Comparison of ENCODE assay signal across 12 mouse cellular contexts in the genomic region with DNA sequence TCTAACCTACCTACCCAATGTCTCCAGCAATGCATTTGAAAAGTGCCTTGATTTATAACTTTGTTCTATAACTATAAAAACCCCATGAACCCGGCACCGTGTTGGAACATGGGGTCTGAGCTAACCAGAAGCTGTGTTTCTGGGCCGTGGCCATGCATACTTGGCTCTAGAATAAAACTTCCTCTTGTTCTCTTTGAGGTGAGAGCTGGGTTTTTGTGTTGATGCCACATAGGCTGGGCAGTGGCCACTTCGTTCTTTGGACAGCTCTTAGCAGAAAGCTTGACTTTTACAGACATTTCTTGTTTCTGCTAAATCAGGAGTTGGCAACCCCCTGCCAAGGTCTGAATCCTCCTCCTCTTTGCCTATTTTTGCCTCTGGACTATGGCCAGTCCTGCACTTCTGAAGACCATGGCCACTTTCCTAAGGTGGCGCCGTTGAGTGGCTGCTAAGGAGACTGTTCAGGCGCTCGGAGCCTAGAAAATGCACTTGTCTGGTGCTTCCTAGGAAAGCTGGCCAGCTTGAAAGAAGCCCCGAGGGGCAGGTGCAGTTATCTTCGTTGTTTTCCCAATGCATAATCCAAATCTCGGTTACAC.
DNase-seq lines count a peak whose midpoint lies in the region; ATAC-seq and TF ChIP-seq lines count a peak whose summit lies in the region.
"Had no signal": no experiment of that assay in that cellular context is flagged by ENCODE, and none has a peak within 500 bp of the region (broad histone marks: within the 10 kb centered on the region; RNA-seq: fewer than 3 reads in every experiment).

No protein-coding gene starts in this region.

- peak; percentile 8 to 21 for DNase-seq in kidney, postnatal 4 days
- DNase-seq in cerebellum, postnatal 10 days, result peak; percentile 79 to 82
- peak in 1 of 2 experiments; percentile 11 for DNase-seq in layer of hippocampus, adult 2 months (ENCODE audit: low spot score in 2 of 2)
- DNase-seq in right cerebral cortex, adult 18-20 months, result peak; percentile 51
- no peak for DNase-seq in kidney, postnatal 25 days
- no peak for DNase-seq in yolk sac, embryonic 10.5 days (ENCODE audit: low spot score)
- no peak for DNase-seq in stomach, postnatal 0 days (ENCODE audit: low spot score)
- DNase-seq: thymus, adult 18-20 months had no signal

- no peak for TF ChIP-seq EP300 in stomach, postnatal 0 days (optimal IDR thresholded peaks at IDR 0.05)

- H3K36me3 ChIP-seq in kidney, embryonic 14.5 days (ENCODE audit: control insufficient read depth, insufficient read depth, low read length), result no peaks in the 10 kb centered on the region
- H3K36me3 ChIP-seq in stomach, postnatal 0 days (ENCODE audit: control insufficient read depth, insufficient read depth, low read length), result no peaks in the 10 kb centered on the region
- H3K36me3 ChIP-seq: G1E; limb, embryonic 12.5 days had no signal

- H3K9me3 ChIP-seq in kidney, embryonic 14.5 days (ENCODE audit: control insufficient read depth, low read length), result no peaks in the 10 kb centered on the region
- H3K9me3 ChIP-seq in stomach, postnatal 0 days (ENCODE audit: control insufficient read depth, low read length), result no peaks in the 10 kb centered on the region
- H3K9me3 ChIP-seq: G1E; limb, embryonic 12.5 days had no signal

- TF ChIP-seq CTCF in layer of hippocampus, adult 2 months (conservative IDR thresholded peaks at IDR 0.05), result peak; percentile 65
- TF ChIP-seq CTCF in stomach, postnatal 0 days (IDR thresholded peaks at IDR 0.05; ENCODE audit: low read depth), result no peak

- 75% methylated on average over 11 of the region's 11 CpGs for WGBS in kidney, embryonic 14.5 days
- WGBS in stomach, postnatal 0 days, result 66% methylated on average over 11 of the region's 11 CpGs

- H3K9ac ChIP-seq in kidney, embryonic 14.5 days (ENCODE audit: low read depth, low read length), result no peak overlapping the region
- H3K9ac ChIP-seq in stomach, postnatal 0 days (ENCODE audit: low read length), result no peak overlapping the region
- H3K9ac ChIP-seq: limb, embryonic 12.5 days had no signal

- ATAC-seq in kidney, embryonic 14.5 days (ENCODE audit: low FRiP score, low TSS enrichment), result no peak
- no peak for ATAC-seq in stomach, postnatal 0 days (ENCODE audit: low FRiP score, low TSS enrichment)

- H3K27me3 ChIP-seq in kidney, embryonic 14.5 days (ENCODE audit: control insufficient read depth, insufficient read depth, low read length), result no peaks in the 10 kb centered on the region
- no peaks in the 10 kb centered on the region for H3K27me3 ChIP-seq in stomach, postnatal 0 days (ENCODE audit: control insufficient read depth, insufficient read depth, low read length)
- H3K27me3 ChIP-seq: limb, embryonic 12.5 days had no signal

- no peaks in the 10 kb centered on the region for H3K4me1 ChIP-seq in kidney, embryonic 14.5 days (ENCODE audit: control insufficient read depth, insufficient read depth, low read length)
- H3K4me1 ChIP-seq in stomach, postnatal 0 days (replicated peaks; ENCODE audit: control insufficient read depth, insufficient read depth), result no peaks in the 10 kb centered on the region
- H3K4me1 ChIP-seq: limb, embryonic 12.5 days had no signal

- no peak overlapping the region for H3K4me3 ChIP-seq in kidney, embryonic 14.5 days (ENCODE audit: low read length)
- H3K4me3 ChIP-seq in layer of hippocampus, adult 2 months, result no peak overlapping the region
- no peak overlapping the region for H3K4me3 ChIP-seq in stomach, postnatal 0 days (ENCODE audit: low read depth, low read length)
- H3K4me3 ChIP-seq: limb, embryonic 12.5 days had no signal

- no peak overlapping the region for H3K27ac ChIP-seq in kidney, embryonic 14.5 days (ENCODE audit: low read depth, low read length)
- no peak overlapping the region for H3K27ac ChIP-seq in layer of hippocampus, adult 2 months
- H3K27ac ChIP-seq in stomach, postnatal 0 days (replicated peaks), result no peak overlapping the region
- H3K27ac ChIP-seq: limb, embryonic 12.5 days; macrophage had no signal

- H3K4me2 ChIP-seq in kidney, embryonic 14.5 days (replicated peaks; ENCODE audit: low read depth, low read length), result no peak overlapping the region
- H3K4me2 ChIP-seq in stomach, postnatal 0 days (replicated peaks; ENCODE audit: low read depth), result no peak overlapping the region
- H3K4me2 ChIP-seq: limb, embryonic 12.5 days had no signal

Comparison
In these comparisons a context has a peak if more than half of its experiments do, and no peak if none do; other contexts are left out.
1. DNase-seq: peak in kidney, postnatal 4 days (2 of 2), cerebellum, postnatal 10 days (2 of 2) and right cerebral cortex, adult 18-20 months (single experiment); none in kidney, postnatal 25 days (0 of 2), yolk sac, embryonic 10.5 days (single experiment) and stomach, postnatal 0 days (single experiment).